Mouse (Mus musculus) olfactory bulb, adult 2 months (tissue): ENCODE results near the gene Rpl23a.

Experiments
- CTCF ChIP-seq: fragments of 200-500 bp; IDR thresholded peaks from 2 replicates; pipeline ENCODE4 v1.5.1; 2012; ENCODE audit warnings: low read depth, mild to moderate bottlenecking, low read length, moderate library complexity; ENCODE audit not compliant: insufficient read depth
- POLR2A ChIP-seq: fragments of 200-500 bp; IDR thresholded peaks from 2 replicates; pipeline ENCODE4 v1.6.1; 2012; ENCODE audit warnings: mild to moderate bottlenecking, low read depth, low read length, moderate library complexity; ENCODE audit not compliant: insufficient read depth

DNA sequence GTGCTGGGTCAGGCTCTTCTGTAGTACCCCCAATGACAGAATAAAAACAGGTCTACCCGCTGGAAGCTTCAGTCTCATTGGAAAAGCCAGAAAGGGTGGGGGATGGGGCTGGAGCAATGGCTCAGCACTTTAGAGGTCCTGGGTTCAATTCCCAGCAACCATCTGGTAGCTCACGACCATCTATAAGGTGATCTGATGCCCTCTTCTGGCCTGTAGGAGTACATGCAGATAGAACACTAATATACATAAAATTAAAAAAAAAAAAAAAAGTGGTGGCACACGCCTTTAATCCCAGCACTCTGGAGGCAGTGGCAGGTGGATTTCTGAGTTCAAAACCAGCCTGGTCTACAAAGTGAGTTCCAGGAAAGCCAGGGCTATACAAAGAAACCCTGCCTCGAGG, 12.1 kb downstream of the Rpl23a start:
- TF ChIP-seq POLR2A (no peak), CTCF (no peak)
